Mouse (Mus musculus) G1E (cell line): ENCODE data around the gene 4930519G04Rik. TPM values are rescaled to one million over a fixed set of nuclear protein-coding genes. Genes with fewer than 3 reads are reported as not detected.

Experiments used
- ATAC-seq: 2 replicates; pipeline ENCODE4 v1.8.0; 2016; ENCODE audit warnings: mild to moderate bottlenecking; ENCODE audit not compliant: insufficient number of reproducible peaks, poor library complexity, low FRiP score, severe bottlenecking; ENCODE audit errors: extremely low read depth
- DNase-seq: peaks from one replicate; pipeline ENCODE4 v3.0.0; 2012; ENCODE audit warnings: low spot score
- H3K27me3 ChIP-seq: 2 replicates; pipeline ENCODE4 v1.6.1; 2012; ENCODE audit warnings: mild to moderate bottlenecking, low read length, inconsistent platforms; ENCODE audit not compliant: insufficient read depth
- H3K36me3 ChIP-seq: replicated peaks from 2 replicates; pipeline ENCODE3; 2012; ENCODE audit warnings: mild to moderate bottlenecking, inconsistent platforms
- H3K4me1 ChIP-seq: 2 replicates; pipeline ENCODE4 v1.6.1; 2012; ENCODE audit warnings: low read depth, low read length, inconsistent platforms, mixed read lengths; ENCODE audit not compliant: insufficient read depth
- H3K4me3 ChIP-seq: 2 replicates; pipeline ENCODE4 v1.5.1; 2012; ENCODE audit warnings: low read depth, mild to moderate bottlenecking, inconsistent platforms, low read length, moderate library complexity, mixed read lengths
- H3K9me3 ChIP-seq: replicated peaks from 2 replicates; pipeline ENCODE4 v1.6.1; 2012; ENCODE audit warnings: inconsistent platforms
- CTCF ChIP-seq: IDR thresholded peaks from 2 replicates; pipeline ENCODE4 v1.5.1; 2012; ENCODE audit warnings: low read depth, low read length, inconsistent platforms, mixed read lengths
- GATA1 ChIP-seq: IDR thresholded peaks from 2 replicates; pipeline ENCODE4 v1.6.1; 2012; ENCODE audit warnings: borderline replicate concordance, low read length, inconsistent platforms, mixed read lengths
- GATA2 ChIP-seq: IDR thresholded peaks from 2 replicates; pipeline ENCODE4 v1.6.1; 2012; ENCODE audit warnings: low read depth, low read length, inconsistent platforms, borderline replicate concordance
- POLR2AphosphoS5 ChIP-seq: IDR thresholded peaks from 2 replicates; pipeline ENCODE4 v1.6.1; 2012; ENCODE audit warnings: low read depth, low read length, inconsistent platforms; ENCODE audit not compliant: insufficient replicate concordance
- TAL1 ChIP-seq: conservative IDR thresholded peaks from 2 replicates; pipeline ENCODE4 v1.6.1; 2012; ENCODE audit warnings: low read depth, low read length, inconsistent platforms, mixed read lengths
- polyA plus RNA-seq: library from polyadenylated mRNA; stranded (reverse); fragments of >175 nt; gene quantifications from 2 replicates; pipeline ENCODE4 v1.2.3, GENCODE M21; 2012
- total RNA-seq, 2 experiments: library from RNA; stranded (forward) in 1 of 2; stranded (reverse) in 1 of 2; fragments of 200-1000 nt in 1 of 2; fragments of >200 nt in 1 of 2; fragmentation: Nextera tagmentation in 1 of 2; gene quantifications; 2 replicates each; pipeline ENCODE4 v1.2.3; 2014 to 2017

Gene 4930519G04Rik
- total and polyA plus RNA-seq, 3 experiments = not detected

DNA sequence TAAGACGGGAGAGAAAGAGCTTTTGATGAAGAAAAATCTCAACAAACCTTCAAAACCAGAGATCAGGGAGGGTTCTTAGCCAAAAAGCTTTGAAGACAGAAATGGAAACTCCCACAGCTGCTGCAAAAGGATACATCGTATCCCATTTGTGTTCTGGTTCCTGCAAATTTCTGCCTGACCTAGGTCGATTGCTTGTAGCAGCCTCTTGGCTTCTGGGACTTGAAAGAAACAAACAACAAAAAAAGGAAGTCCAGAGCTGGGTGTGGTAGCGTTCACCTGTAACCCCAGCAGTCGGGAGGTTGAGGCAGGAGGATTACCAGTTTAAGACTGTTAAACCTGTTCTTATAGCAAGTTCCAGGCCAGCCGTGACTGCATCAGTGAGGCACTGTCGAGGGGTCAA is 45.4 kb downstream of the 4930519G04Rik start:
- peaks cover 8% of the 10 kb centered on the region; the same call in 1 of the 2 replicates for H3K4me1 ChIP-seq
- ATAC-seq (no peak), DNase-seq (no peak)
- H3K27me3 ChIP-seq = peaks cover 36% of the 10 kb centered on the region
- no peaks in the 10 kb centered on the region for H3K9me3 ChIP-seq
- H3K36me3 ChIP-seq = no peaks in the 10 kb centered on the region
- H3K4me3 ChIP-seq = no peak overlapping the region
- no peak for TF ChIP-seq CTCF
- TF ChIP-seq POLR2AphosphoS5 = no peak
- TF ChIP-seq GATA2 = no peak
- no peak for TF ChIP-seq GATA1
- no peak for TF ChIP-seq TAL1

DNA sequence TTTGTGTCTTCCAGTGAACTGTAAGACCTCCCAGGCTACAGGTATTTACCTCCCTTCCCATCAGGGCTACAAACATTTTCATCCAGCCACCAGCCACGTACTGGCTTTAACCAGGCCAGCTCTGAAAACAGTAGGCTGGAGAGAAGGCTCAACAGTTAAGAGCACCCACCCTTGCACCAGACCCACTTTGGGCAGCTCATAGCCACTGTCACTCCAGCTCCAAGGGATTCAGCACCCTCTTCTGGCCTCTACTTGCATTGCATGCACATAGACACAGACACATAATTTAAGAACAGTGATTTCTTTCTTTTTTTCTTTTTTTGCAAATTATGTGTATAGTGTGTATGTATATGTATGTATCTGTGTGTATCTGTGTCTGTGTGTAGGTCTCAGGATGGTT is 48.9 kb downstream of the 4930519G04Rik start:
- TF ChIP-seq GATA1 = no peak
- peak; percentile 49; the same call in 1 of the 2 replicates for TF ChIP-seq CTCF

DNA sequence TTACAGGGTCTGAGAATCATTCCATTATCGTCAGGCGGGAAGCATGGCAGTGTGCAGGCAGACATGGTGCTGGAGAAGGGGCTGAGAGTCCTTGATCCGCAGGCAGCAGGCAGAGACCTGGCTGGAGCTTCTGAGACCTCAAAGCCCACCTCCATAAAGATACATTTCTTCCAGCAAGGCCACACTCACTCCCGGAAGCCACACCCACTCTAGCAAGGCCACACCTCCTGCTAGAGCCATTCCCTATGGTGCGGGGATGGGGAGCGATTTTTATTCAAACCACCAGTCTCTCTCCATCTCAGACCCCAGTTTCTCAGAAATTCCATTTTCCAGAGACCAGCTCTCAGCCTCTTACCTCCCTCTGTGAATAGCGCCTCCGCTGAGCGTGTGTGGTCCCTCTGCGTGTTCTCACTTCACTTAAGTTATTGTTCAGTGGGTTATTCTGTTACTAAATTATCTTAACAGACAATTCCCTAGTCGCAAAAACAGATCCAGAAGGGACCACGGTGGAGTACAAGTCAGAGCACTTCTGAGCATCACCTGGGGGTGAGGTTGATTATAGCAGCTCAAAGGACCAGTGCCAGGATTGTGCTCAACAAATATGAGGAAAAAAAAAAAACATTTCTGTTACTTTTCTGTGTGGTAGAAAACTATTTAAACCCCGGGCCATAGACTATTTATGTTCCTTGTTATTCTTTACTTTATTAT is 55.3 kb downstream of the 4930519G04Rik start:
- H3K9me3 ChIP-seq = peaks cover 4% of the 10 kb centered on the region; the same call in 1 of the 2 replicates
- ATAC-seq (no peak), DNase-seq (no peak)
- H3K36me3 ChIP-seq = no peaks in the 10 kb centered on the region
- H3K4me1 ChIP-seq = peaks cover 6% of the 10 kb centered on the region
- no peaks in the 10 kb centered on the region for H3K27me3 ChIP-seq
- no peak for TF ChIP-seq GATA1
- no peak for TF ChIP-seq TAL1
- no peak for TF ChIP-seq POLR2AphosphoS5
- TF ChIP-seq CTCF = no peak
- TF ChIP-seq GATA2 = no peak
- H3K4me3 ChIP-seq = no peak overlapping the region; the same call in 1 of the 2 replicates

More for the DNA sequence above, 48.9 kb downstream of the 4930519G04Rik start:
- peaks cover 18% of the 10 kb centered on the region for H3K27me3 ChIP-seq
- H3K9me3 ChIP-seq = peaks cover 4% of the 10 kb centered on the region; the same call in 1 of the 2 replicates
- H3K4me1 ChIP-seq = peaks cover under 1% of the 10 kb centered on the region; the same call in 1 of the 2 replicates
- ATAC-seq (no peak), DNase-seq (no peak)
- no peaks in the 10 kb centered on the region for H3K36me3 ChIP-seq
- no peak overlapping the region for H3K4me3 ChIP-seq

DNA sequence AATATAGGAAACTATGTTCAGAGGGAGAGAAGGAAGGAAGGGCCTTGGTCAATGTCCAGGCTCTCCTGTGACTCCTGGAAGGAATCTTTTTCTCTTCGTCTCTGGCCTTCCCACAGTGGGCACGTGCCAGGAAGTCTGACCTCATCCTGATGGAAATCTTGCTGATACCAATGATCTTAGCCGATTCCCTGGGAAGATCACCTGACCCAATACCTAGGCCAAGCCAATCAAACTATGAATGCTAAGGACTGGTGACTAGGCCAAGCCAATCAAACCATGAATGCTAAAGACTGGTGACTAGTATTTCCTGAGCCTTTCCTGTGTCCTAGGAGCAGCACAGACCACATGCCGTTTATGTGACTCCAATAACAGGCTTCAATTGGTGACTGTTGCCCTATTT is 60.2 kb downstream of the 4930519G04Rik start:
- no peaks in the 10 kb centered on the region for H3K9me3 ChIP-seq
- ATAC-seq = no peak

DNA sequence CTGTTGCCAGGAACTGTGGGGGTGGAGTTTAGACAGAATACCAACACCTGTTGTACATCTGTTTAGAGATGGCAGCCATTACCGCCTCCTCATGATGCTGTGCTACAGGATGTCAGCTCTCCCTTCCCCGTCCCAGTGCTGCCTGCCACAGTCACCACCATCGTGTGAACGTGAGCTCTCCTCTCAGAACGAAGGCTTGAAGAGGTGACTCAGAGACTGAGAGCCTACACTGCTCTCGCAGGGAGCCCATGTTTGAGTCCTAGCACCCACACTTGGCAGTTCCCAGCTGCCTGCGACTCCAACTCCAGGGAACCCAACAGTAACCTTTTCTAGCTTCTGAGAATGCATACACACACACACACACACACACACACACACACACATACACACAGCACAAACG is 61.4 kb downstream of the 4930519G04Rik start:
- ATAC-seq = no peak
- Histone ChIP-seq H3K4me1 (peaks cover 26% of the 10 kb centered on the region), H3K27me3 (no peaks in the 10 kb centered on the region), H3K4me3 (no peak overlapping the region), H3K9me3 (no peaks in the 10 kb centered on the region), H3K36me3 (peaks cover 27% of the 10 kb centered on the region)
- TF ChIP-seq POLR2AphosphoS5 (no peak), TAL1 (no peak), GATA2 (no peak), GATA1 (no peak), CTCF (no peak)
- no peak for DNase-seq

More for the DNA sequence above, 60.2 kb downstream of the 4930519G04Rik start:
- TF ChIP-seq TAL1 (no peak), CTCF (no peak), GATA1 (no peak), GATA2 (no peak), POLR2AphosphoS5 (no peak)
- H3K36me3 ChIP-seq = peaks cover 20% of the 10 kb centered on the region
- H3K27me3 ChIP-seq = no peaks in the 10 kb centered on the region
- no peak overlapping the region for H3K4me3 ChIP-seq
- peaks cover 24% of the 10 kb centered on the region for H3K4me1 ChIP-seq
- no peak for DNase-seq

DNA sequence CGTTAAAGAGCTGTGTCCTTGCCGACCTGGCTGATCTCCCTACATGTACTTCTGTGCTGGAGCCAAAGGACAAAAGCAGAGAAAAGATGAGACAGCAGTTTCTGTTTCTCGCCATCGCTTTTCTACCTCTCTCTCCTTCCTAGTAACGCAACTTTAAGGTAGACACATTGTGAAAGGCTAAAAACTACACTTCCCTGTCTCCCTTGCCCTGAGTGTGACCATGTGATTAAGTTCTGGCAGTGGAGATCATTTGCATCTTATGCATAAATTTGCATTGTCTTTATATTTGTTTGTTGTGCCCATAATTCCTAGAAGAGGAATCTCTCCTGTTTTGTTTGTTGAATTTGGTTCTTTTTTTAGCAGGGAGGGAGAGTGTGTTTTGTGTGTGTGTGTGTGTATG is 62.4 kb downstream of the 4930519G04Rik start:
- H3K4me1 ChIP-seq = peaks cover 35% of the 10 kb centered on the region
- ATAC-seq = no peak
- no peak overlapping the region for H3K4me3 ChIP-seq

More for the DNA sequence above, 62.4 kb downstream of the 4930519G04Rik start:
- Histone ChIP-seq H3K27me3 (no peaks in the 10 kb centered on the region), H3K9me3 (no peaks in the 10 kb centered on the region), H3K36me3 (peaks cover 30% of the 10 kb centered on the region)
- TF ChIP-seq TAL1 (no peak), POLR2AphosphoS5 (no peak), GATA2 (no peak), GATA1 (no peak), CTCF (no peak)
- no peak for DNase-seq
